Mouse (Mus musculus) forebrain, embryonic 11.5 days (tissue): Measurements from ENCODE around the gene Megf6. TPM values are rescaled to one million over a fixed set of nuclear protein-coding genes. Genes with fewer than 3 reads are reported as not detected.
A peak's percentile ranks its signal among the peaks of the same experiment; 100 is the strongest.

Experiments
- ATAC-seq: fragments of 200-750 bp; cut with Nextera tagmentation; replicated peaks from 2 replicates; pipeline ENCODE4 v1.8.0; 2017; ENCODE audit warnings: moderate TSS enrichment; ENCODE audit not compliant: low FRiP score
- DNase-seq: peaks from one replicate; pipeline ENCODE4 v3.0.0-alpha.2; 2017; ENCODE audit warnings: low spot score
- H3K27ac ChIP-seq: fragments of 300-500 bp; sonication (generic); 2 replicates; pipeline ENCODE4 v1.5.1; 2014; ENCODE audit warnings: low read depth, low read length
- H3K27me3 ChIP-seq: fragments of 300-500 bp; sonication (generic); 2 replicates; pipeline ENCODE4 v1.6.1; 2014; ENCODE audit warnings: mild to moderate bottlenecking, low read length, mixed read lengths; ENCODE audit not compliant: control insufficient read depth, insufficient read depth
- H3K36me3 ChIP-seq: fragments of 300-500 bp; sonication (generic); 2 replicates; pipeline ENCODE4 v1.6.1; 2014; ENCODE audit warnings: mild to moderate bottlenecking, low read length, moderate library complexity, mixed read lengths; ENCODE audit not compliant: control insufficient read depth, insufficient read depth
- H3K4me1 ChIP-seq: fragments of 300-500 bp; sonication (generic); replicated peaks from 2 replicates; pipeline ENCODE4 v1.6.1; 2014; ENCODE audit warnings: low read length, mixed read lengths; ENCODE audit not compliant: control insufficient read depth, insufficient read depth
- H3K4me2 ChIP-seq: fragments of 300-500 bp; sonication (generic); 2 replicates; pipeline ENCODE4 v1.6.1; 2014; ENCODE audit warnings: low read depth, mild to moderate bottlenecking, low read length, moderate library complexity, mixed read lengths; ENCODE audit not compliant: severe bottlenecking
- H3K4me3 ChIP-seq: fragments of 300-500 bp; sonication (generic); 2 replicates; pipeline ENCODE4 v1.5.1; 2014; ENCODE audit warnings: low read depth, low read length
- H3K9ac ChIP-seq: fragments of 300-500 bp; sonication (generic); 2 replicates; pipeline ENCODE4 v1.6.1; 2014; ENCODE audit warnings: low read length
- H3K9me3 ChIP-seq: fragments of 300-500 bp; sonication (generic); 2 replicates; pipeline ENCODE4 v1.6.1; 2016; ENCODE audit warnings: low read length, mixed read lengths; ENCODE audit not compliant: control insufficient read depth
- WGBS: fragments of 180-500 bp; shearing (Covaris S2); extraction: QIAGEN DNeasy Blood & Tissue Kit; methylation state at CpG from one replicate; pipeline ENCODE4 v1.1.7; 2014; 5-methylcytosine and 5-hydroxymethylcytosine counted together
- polyA plus RNA-seq: library from polyadenylated mRNA; unstranded; fragments of >200 nt; fragmentation: Nextera tagmentation; extraction: Ambion mirVana; gene quantifications from 2 replicates; pipeline ENCODE4 v1.2.1, GENCODE M21; 2014

Megf6 gene
- polyA plus RNA-seq, 1 experiment from 2014 or later: 23.9 TPM

GRCm38 (mm10) chr4:154170021-154170420 lies 509 bp upstream of the Megf6 start:
- H3K4me2 ChIP-seq: peak overlapping the region; percentile 91
- H3K4me1 ChIP-seq: peaks cover 22% of the 10 kb centered on the region
- H3K36me3 ChIP-seq: no peaks in the 10 kb centered on the region
- no peaks in the 10 kb centered on the region for H3K9me3 ChIP-seq
- H3K9ac ChIP-seq: peak overlapping the region; percentile 32
- peak overlapping the region; percentile 59 for H3K4me3 ChIP-seq
- DNase-seq: no peak
- ATAC-seq: peak; percentile 14; the same call in 1 of the 2 replicates
- H3K27ac ChIP-seq: no peak overlapping the region
- peaks cover 16% of the 10 kb centered on the region for H3K27me3 ChIP-seq
- WGBS: under 1% methylated on average over 15 of the region's 15 CpGs

GRCm38 (mm10) chr4:154171151-154171930 lies 811 bp downstream of the Megf6 start:
- peak; percentile 79 for DNase-seq
- peak; percentile 32 for ATAC-seq
- under 1% methylated on average over 37 of the region's 37 CpGs for WGBS
- H3K27ac ChIP-seq: no peak overlapping the region
- H3K4me2 ChIP-seq: peak overlapping the region; percentile 91
- H3K9me3 ChIP-seq: no peaks in the 10 kb centered on the region
- peaks cover 22% of the 10 kb centered on the region for H3K4me1 ChIP-seq
- peak overlapping the region; percentile 67 for H3K9ac ChIP-seq
- peaks cover 16% of the 10 kb centered on the region for H3K27me3 ChIP-seq
- H3K36me3 ChIP-seq: no peaks in the 10 kb centered on the region
- peak overlapping the region; percentile 59 for H3K4me3 ChIP-seq

GRCm38 (mm10) chr4:154171931-154172604 lies 1.5 kb downstream of the Megf6 start:
- H3K4me2 ChIP-seq: peak overlapping the region; percentile 91
- no peaks in the 10 kb centered on the region for H3K9me3 ChIP-seq
- peaks cover 22% of the 10 kb centered on the region for H3K4me1 ChIP-seq
- H3K27ac ChIP-seq: no peak overlapping the region
- no peak for DNase-seq
- no peaks in the 10 kb centered on the region for H3K36me3 ChIP-seq
- WGBS: 39% methylated on average over 13 of the region's 13 CpGs
- peak overlapping the region; percentile 67 for H3K9ac ChIP-seq
- H3K27me3 ChIP-seq: peaks cover 16% of the 10 kb centered on the region
- ATAC-seq: no peak
- H3K4me3 ChIP-seq: peak overlapping the region; percentile 59

- DNase-seq (no peak), ATAC-seq (no peak)
- no peak overlapping the region for H3K9ac ChIP-seq
Measured at GRCm38 (mm10) chr4:154177257-154177656, 6.7 kb downstream of the Megf6 start.

GRCm38 (mm10) chr4:154181001-154181400 lies 10.5 kb downstream of the Megf6 start:
- H3K4me2 ChIP-seq: no peak overlapping the region
- no peaks in the 10 kb centered on the region for H3K4me1 ChIP-seq
- no peak overlapping the region for H3K9ac ChIP-seq
- WGBS: 95% methylated on average over 7 of the region's 7 CpGs
- H3K36me3 ChIP-seq: no peaks in the 10 kb centered on the region
- H3K9me3 ChIP-seq: no peaks in the 10 kb centered on the region
- H3K27me3 ChIP-seq: no peaks in the 10 kb centered on the region
- H3K4me3 ChIP-seq: no peak overlapping the region
- ATAC-seq (no peak), DNase-seq (no peak)
- no peak overlapping the region for H3K27ac ChIP-seq

More at GRCm38 (mm10) chr4:154177257-154177656, 6.7 kb downstream of the Megf6 start:
- H3K4me1 ChIP-seq: peaks cover 6% of the 10 kb centered on the region
- 72% methylated on average over 8 of the region's 8 CpGs for WGBS
- no peak overlapping the region for H3K4me2 ChIP-seq
- no peaks in the 10 kb centered on the region for H3K36me3 ChIP-seq
- no peaks in the 10 kb centered on the region for H3K9me3 ChIP-seq
- H3K27me3 ChIP-seq: peaks cover 2% of the 10 kb centered on the region; the same call in 1 of the 2 replicates
- H3K27ac ChIP-seq: no peak overlapping the region
- H3K4me3 ChIP-seq: no peak overlapping the region

GRCm38 (mm10) chr4:154183566-154183965 lies 13.0 kb downstream of the Megf6 start:
- Histone ChIP-seq H3K9me3 (no peaks in the 10 kb centered on the region), H3K27ac (no peak overlapping the region), H3K4me2 (no peak overlapping the region), H3K36me3 (no peaks in the 10 kb centered on the region), H3K9ac (no peak overlapping the region), H3K27me3 (no peaks in the 10 kb centered on the region), H3K4me3 (no peak overlapping the region), H3K4me1 (no peaks in the 10 kb centered on the region)
- no peak for ATAC-seq
- 81% methylated on average over 5 of the region's 5 CpGs for WGBS
- no peak for DNase-seq

GRCm38 (mm10) chr4:154185001-154185400 lies 14.5 kb downstream of the Megf6 start:
- H3K4me3 ChIP-seq: no peak overlapping the region

GRCm38 (mm10) chr4:154186002-154186537 lies 15.5 kb downstream of the Megf6 start:
- H3K9me3 ChIP-seq: no peaks in the 10 kb centered on the region
- H3K36me3 ChIP-seq: no peaks in the 10 kb centered on the region; the same call in 1 of the 2 replicates
- H3K4me2 ChIP-seq: no peak overlapping the region
- H3K27ac ChIP-seq: no peak overlapping the region
- ATAC-seq (no peak), DNase-seq (no peak)
- WGBS: 85% methylated on average over 11 of the region's 11 CpGs
- H3K4me3 ChIP-seq: no peak overlapping the region
- no peak overlapping the region for H3K9ac ChIP-seq
- H3K4me1 ChIP-seq: no peaks in the 10 kb centered on the region
- H3K27me3 ChIP-seq: no peaks in the 10 kb centered on the region

More at GRCm38 (mm10) chr4:154185001-154185400, 14.5 kb downstream of the Megf6 start:
- 80% methylated on average over 5 of the region's 5 CpGs for WGBS
- no peak overlapping the region for H3K9ac ChIP-seq
- no peaks in the 10 kb centered on the region for H3K9me3 ChIP-seq
- DNase-seq (no peak), ATAC-seq (no peak)
- H3K36me3 ChIP-seq: no peaks in the 10 kb centered on the region; the same call in 1 of the 2 replicates
- H3K27me3 ChIP-seq: no peaks in the 10 kb centered on the region
- no peak overlapping the region for H3K4me2 ChIP-seq
- no peak overlapping the region for H3K27ac ChIP-seq
- H3K4me1 ChIP-seq: no peaks in the 10 kb centered on the region
